Mouse (Mus musculus): Measurements from ENCODE around the gene Spock1. TPM values are rescaled to one million over a fixed set of nuclear protein-coding genes. Genes with fewer than 3 reads are reported as not detected.

Spock1 gene
- polyA plus RNA-seq, 1 experiment = not detected

GRCm38 (mm10) chr13:57555186-57555585 is 352.9 kb downstream of the Spock1 start:
- DNase-seq (ENCODE audit: low read depth in 1 of 2, low spot score in 2 of 2) = no peak
- no peak for TF ChIP-seq POLR2A (IDR thresholded peaks at IDR 0.05; ENCODE audit: low read depth, low read length)
- no peak for TF ChIP-seq CTCF (IDR thresholded peaks at IDR 0.05; ENCODE audit: extremely low read depth, insufficient read depth, insufficient read length, insufficient replicate concordance)
- Histone ChIP-seq H3K4me1 (ENCODE audit: control insufficient read depth, insufficient read depth, insufficient read length) (no peaks in the 10 kb centered on the region), H3K4me3 (ENCODE audit: extremely low read depth, insufficient read depth, insufficient read length) (no peak overlapping the region), H3K27ac (ENCODE audit: insufficient read depth, low read length) (no peak overlapping the region), H3K27me3 (ENCODE audit: control insufficient read depth, insufficient read depth, low read length) (no peaks in the 10 kb centered on the region), H3K36me3 (ENCODE audit: control insufficient read depth, insufficient read depth, low read length) (no peaks in the 10 kb centered on the region)
- 71% methylated on average over 4 of the region's 4 CpGs for WGBS

GRCm38 (mm10) chr13:57549743-57550142 is 358.4 kb downstream of the Spock1 start:
- H3K27ac ChIP-seq (ENCODE audit: insufficient read depth, low read length) = no peak overlapping the region
- no peaks in the 10 kb centered on the region for H3K4me1 ChIP-seq (ENCODE audit: control insufficient read depth, insufficient read depth, insufficient read length)
- H3K36me3 ChIP-seq (ENCODE audit: control insufficient read depth, insufficient read depth, low read length) = no peaks in the 10 kb centered on the region
- no peaks in the 10 kb centered on the region for H3K27me3 ChIP-seq (ENCODE audit: control insufficient read depth, insufficient read depth, low read length)
- 49% methylated on average over 5 of the region's 5 CpGs for WGBS
- no peak for DNase-seq (ENCODE audit: low read depth in 1 of 2, low spot score in 2 of 2)
- no peak overlapping the region for H3K4me3 ChIP-seq (ENCODE audit: extremely low read depth, insufficient read depth, insufficient read length)
- TF ChIP-seq POLR2A (IDR thresholded peaks at IDR 0.05; ENCODE audit: low read depth, low read length) = no peak
- TF ChIP-seq CTCF (IDR thresholded peaks at IDR 0.05; ENCODE audit: extremely low read depth, insufficient read depth, insufficient read length, insufficient replicate concordance) = no peak

- WGBS = 77% methylated on average over 8 of the region's 8 CpGs
- H3K27me3 ChIP-seq (ENCODE audit: control insufficient read depth, insufficient read depth, low read length) = no peaks in the 10 kb centered on the region
- H3K27ac ChIP-seq (ENCODE audit: insufficient read depth, low read length) = no peak overlapping the region
- no peak for DNase-seq (ENCODE audit: low read depth in 1 of 2, low spot score in 2 of 2)
- H3K4me3 ChIP-seq (ENCODE audit: extremely low read depth, insufficient read depth, insufficient read length) = no peak overlapping the region
- H3K4me1 ChIP-seq (ENCODE audit: control insufficient read depth, insufficient read depth, insufficient read length) = no peaks in the 10 kb centered on the region
- TF ChIP-seq POLR2A (IDR thresholded peaks at IDR 0.05; ENCODE audit: low read depth, low read length) = no peak
- TF ChIP-seq CTCF (IDR thresholded peaks at IDR 0.05; ENCODE audit: extremely low read depth, insufficient read depth, insufficient read length, insufficient replicate concordance) = no peak
- H3K36me3 ChIP-seq (ENCODE audit: control insufficient read depth, insufficient read depth, low read length) = no peaks in the 10 kb centered on the region
Measured at GRCm38 (mm10) chr13:57536988-57537547, 371.1 kb downstream of the Spock1 start.

GRCm38 (mm10) chr13:57534325-57534724 is 373.8 kb downstream of the Spock1 start:
- H3K36me3 ChIP-seq (ENCODE audit: control insufficient read depth, insufficient read depth, low read length) = no peaks in the 10 kb centered on the region
- 93% methylated on average over 7 of the region's 7 CpGs for WGBS
- no peak for DNase-seq (ENCODE audit: low read depth in 1 of 2, low spot score in 2 of 2)
- no peak overlapping the region for H3K4me3 ChIP-seq (ENCODE audit: extremely low read depth, insufficient read depth, insufficient read length)
- H3K4me1 ChIP-seq (ENCODE audit: control insufficient read depth, insufficient read depth, insufficient read length) = no peaks in the 10 kb centered on the region
- TF ChIP-seq POLR2A (IDR thresholded peaks at IDR 0.05; ENCODE audit: low read depth, low read length) = no peak
- no peak for TF ChIP-seq CTCF (IDR thresholded peaks at IDR 0.05; ENCODE audit: extremely low read depth, insufficient read depth, insufficient read length, insufficient replicate concordance)
- no peaks in the 10 kb centered on the region for H3K27me3 ChIP-seq (ENCODE audit: control insufficient read depth, insufficient read depth, low read length)
- no peak overlapping the region for H3K27ac ChIP-seq (ENCODE audit: insufficient read depth, low read length)

GRCm38 (mm10) chr13:57525946-57526345 is 382.2 kb downstream of the Spock1 start:
- no peak for TF ChIP-seq POLR2A (IDR thresholded peaks at IDR 0.05; ENCODE audit: low read depth, low read length)
- Histone ChIP-seq H3K27ac (ENCODE audit: insufficient read depth, low read length) (no peak overlapping the region), H3K4me1 (ENCODE audit: control insufficient read depth, insufficient read depth, insufficient read length) (no peaks in the 10 kb centered on the region), H3K27me3 (ENCODE audit: control insufficient read depth, insufficient read depth, low read length) (no peaks in the 10 kb centered on the region), H3K4me3 (ENCODE audit: extremely low read depth, insufficient read depth, insufficient read length) (no peak overlapping the region), H3K36me3 (ENCODE audit: control insufficient read depth, insufficient read depth, low read length) (no peaks in the 10 kb centered on the region)
- DNase-seq (ENCODE audit: low read depth in 1 of 2, low spot score in 2 of 2) = no peak

GRCm38 (mm10) chr13:57524546-57524945 is 383.6 kb downstream of the Spock1 start:
- Histone ChIP-seq H3K27ac (ENCODE audit: insufficient read depth, low read length) (no peak overlapping the region), H3K36me3 (ENCODE audit: control insufficient read depth, insufficient read depth, low read length) (no peaks in the 10 kb centered on the region), H3K27me3 (ENCODE audit: control insufficient read depth, insufficient read depth, low read length) (no peaks in the 10 kb centered on the region), H3K4me1 (ENCODE audit: control insufficient read depth, insufficient read depth, insufficient read length) (no peaks in the 10 kb centered on the region), H3K4me3 (ENCODE audit: extremely low read depth, insufficient read depth, insufficient read length) (no peak overlapping the region)
- no peak for DNase-seq (ENCODE audit: low read depth in 1 of 2, low spot score in 2 of 2)
- WGBS = 61% methylated on average over 3 of the region's 3 CpGs
- TF ChIP-seq CTCF (IDR thresholded peaks at IDR 0.05; ENCODE audit: extremely low read depth, insufficient read depth, insufficient read length, insufficient replicate concordance) (no peak), POLR2A (IDR thresholded peaks at IDR 0.05; ENCODE audit: low read depth, low read length) (no peak)

GRCm38 (mm10) chr13:57523366-57523765 is 384.8 kb downstream of the Spock1 start:
- no peak for TF ChIP-seq POLR2A (IDR thresholded peaks at IDR 0.05; ENCODE audit: low read depth, low read length)
- H3K36me3 ChIP-seq (ENCODE audit: control insufficient read depth, insufficient read depth, low read length) = no peaks in the 10 kb centered on the region
- 85% methylated on average over 5 of the region's 5 CpGs for WGBS
- H3K4me3 ChIP-seq (ENCODE audit: extremely low read depth, insufficient read depth, insufficient read length) = no peak overlapping the region
- no peak overlapping the region for H3K27ac ChIP-seq (ENCODE audit: insufficient read depth, low read length)
- DNase-seq (ENCODE audit: low read depth in 1 of 2, low spot score in 2 of 2) = no peak
- no peaks in the 10 kb centered on the region for H3K27me3 ChIP-seq (ENCODE audit: control insufficient read depth, insufficient read depth, low read length)
- no peaks in the 10 kb centered on the region for H3K4me1 ChIP-seq (ENCODE audit: control insufficient read depth, insufficient read depth, insufficient read length)

Data from spleen, adult 2 months (tissue).